Mouse (Mus musculus) small intestine, adult 2 months (tissue): ENCODE measurements at regions not wholly inside any gene's neighbourhood (a gene's known extent, or its start where the extent isn't known, plus 50 kb on each side); places are given as distances from the start of the nearest gene placed in this dataset.

Experiments
- CTCF ChIP-seq: fragments of 200-500 bp; IDR thresholded peaks from 2 replicates; pipeline ENCODE4 v1.5.1; 2012; ENCODE audit warnings: low read depth, mild to moderate bottlenecking, control low read depth, inconsistent platforms, low read length, moderate library complexity, mixed read lengths; ENCODE audit not compliant: insufficient replicate concordance, insufficient read length; ENCODE audit errors: extremely low read depth
- POLR2A ChIP-seq: fragments of 200-500 bp; IDR thresholded peaks from 2 replicates; pipeline ENCODE4 v1.6.1; 2012; ENCODE audit warnings: low read depth, mild to moderate bottlenecking, control low read depth, inconsistent platforms, low read length, moderate library complexity

- TF ChIP-seq POLR2A: no peak
- TF ChIP-seq CTCF: no peak
These were observed 86.8 kb downstream of the Cstad start for GRCm38 (mm10) chr2:30681642-30682041.
